Mouse (Mus musculus) right cerebral cortex, adult 2 months (tissue): ENCODE measurements around the gene Gm21294.
"Not testable (repeated sequence)": the region's sequence is repeated elsewhere in the genome, so short reads cannot be mapped to it uniquely, and the experiment has no call there.

Experiments used
- DNase-seq, 2 experiments: peaks; one replicate each; pipeline ENCODE4 v3.0.0; 2021 to 2022; ENCODE audit warnings: low spot score in 2 of 2

Gm21294 gene

DNA sequence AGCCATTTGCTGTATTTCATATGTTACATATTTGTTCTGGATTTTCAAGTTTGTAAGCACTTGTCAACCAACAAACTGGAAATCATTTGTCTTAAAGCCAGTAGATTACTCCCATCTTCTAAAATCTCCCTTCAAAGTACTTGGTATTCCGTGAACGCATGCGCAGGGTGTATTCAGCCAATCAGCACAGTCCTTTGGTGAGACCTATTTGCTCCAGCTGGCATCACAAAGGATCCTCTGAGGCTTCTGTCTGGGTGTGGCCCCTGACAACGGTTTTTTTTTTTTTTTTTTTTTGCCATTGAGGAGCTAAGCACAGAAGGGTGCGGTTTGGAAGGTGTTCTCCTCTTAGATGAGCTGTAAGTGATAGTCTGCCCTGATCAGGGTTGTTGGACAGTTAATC, at the start of gene Gm21294:
Gene Gm21294, plus strand, starts transcription at position 301 of the 400 bp plus-strand sequence.
- DNase-seq, result not testable (repeated sequence)

GRCm38 (mm10) chrY:89126246-89126645, 73.6 kb downstream of the Gm21294 start:
- DNase-seq, result peak; percentile 1 to 3
